Mouse (Mus musculus): ENCODE results near the gene Gprasp2. TPM values are rescaled to one million over a fixed set of nuclear protein-coding genes. Genes with fewer than 3 reads are reported as not detected.
"Not testable (repeated sequence)": the region's sequence is repeated elsewhere in the genome, so short reads cannot be mapped to it uniquely, and the experiment has no call there.

Gprasp2 gene
- polyA plus RNA-seq, 1 experiment, result 1.8 TPM

DNA sequence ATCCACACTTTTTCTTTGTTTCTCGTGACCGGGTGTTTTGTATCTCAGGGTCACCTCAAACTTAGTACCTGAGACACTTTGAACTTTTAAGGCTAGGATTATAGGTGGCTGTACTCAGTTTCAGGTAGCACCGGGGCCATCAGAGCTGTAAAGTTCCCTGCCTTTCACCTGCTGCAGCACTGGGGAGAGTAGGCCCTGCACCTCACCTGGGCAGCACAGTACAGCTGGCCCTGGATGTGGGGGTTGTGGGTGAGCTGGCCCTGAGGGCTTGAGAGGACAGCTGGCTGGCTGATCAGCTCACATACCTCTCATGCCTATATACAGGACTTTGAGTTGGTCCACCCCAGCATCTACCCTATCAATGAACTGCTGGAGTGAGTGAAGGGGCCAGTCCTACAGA is 34.7 kb upstream of the Gprasp2 start:
- H3K36me3 ChIP-seq (ENCODE audit: control insufficient read depth, insufficient read depth, low read length), result no peaks in the 10 kb centered on the region; the same call in 1 of the 2 replicates
- TF ChIP-seq CTCF (IDR thresholded peaks at IDR 0.05; ENCODE audit: extremely low read depth, insufficient read depth, insufficient read length, insufficient replicate concordance), result no peak
- no peak for TF ChIP-seq POLR2A (IDR thresholded peaks at IDR 0.05; ENCODE audit: low read depth, low read length)
- H3K4me1 ChIP-seq (ENCODE audit: control insufficient read depth, insufficient read depth, insufficient read length), result no peaks in the 10 kb centered on the region
- H3K27ac ChIP-seq (ENCODE audit: insufficient read depth, low read length), result no peak overlapping the region
- 81% methylated on average over 3 of the region's 3 CpGs for WGBS
- no peak overlapping the region for H3K4me3 ChIP-seq (ENCODE audit: extremely low read depth, insufficient read depth, insufficient read length)
- no peak for DNase-seq (ENCODE audit: low read depth in 1 of 2, low spot score in 2 of 2)
- no peaks in the 10 kb centered on the region for H3K27me3 ChIP-seq (ENCODE audit: control insufficient read depth, insufficient read depth, low read length)

DNA sequence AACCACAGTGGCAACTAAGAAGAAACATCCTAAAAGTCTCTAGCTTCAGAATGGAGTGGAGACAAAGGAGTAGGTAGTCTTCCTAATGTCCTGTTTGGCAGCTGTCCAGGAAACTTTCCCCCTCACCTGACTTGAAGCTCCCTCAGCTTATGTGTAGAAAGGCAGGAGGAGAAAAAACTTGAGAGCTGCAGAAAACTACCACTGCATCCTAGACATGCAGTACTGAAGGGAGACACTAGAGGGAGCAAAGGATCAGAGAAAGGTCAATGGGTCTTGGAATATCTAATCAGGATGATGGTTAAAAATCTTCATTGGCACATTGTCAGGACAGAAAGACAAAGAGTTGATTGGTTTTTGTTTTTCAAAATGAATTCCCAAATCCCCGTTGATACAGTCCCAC is 33.1 kb upstream of the Gprasp2 start:
- no peaks in the 10 kb centered on the region for H3K4me1 ChIP-seq (ENCODE audit: control insufficient read depth, insufficient read depth, insufficient read length)
- no peaks in the 10 kb centered on the region for H3K27me3 ChIP-seq (ENCODE audit: control insufficient read depth, insufficient read depth, low read length)
- H3K27ac ChIP-seq (ENCODE audit: insufficient read depth, low read length), result no peak overlapping the region
- H3K36me3 ChIP-seq (ENCODE audit: control insufficient read depth, insufficient read depth, low read length), result no peaks in the 10 kb centered on the region; the same call in 1 of the 2 replicates
- H3K4me3 ChIP-seq (ENCODE audit: extremely low read depth, insufficient read depth, insufficient read length), result no peak overlapping the region
- 19% methylated on average over 1 of the region's 1 CpGs for WGBS
- DNase-seq (ENCODE audit: low read depth in 1 of 2, low spot score in 2 of 2), result no peak
- TF ChIP-seq POLR2A (IDR thresholded peaks at IDR 0.05; ENCODE audit: low read depth, low read length) (no peak), CTCF (IDR thresholded peaks at IDR 0.05; ENCODE audit: extremely low read depth, insufficient read depth, insufficient read length, insufficient replicate concordance) (no peak)

DNA sequence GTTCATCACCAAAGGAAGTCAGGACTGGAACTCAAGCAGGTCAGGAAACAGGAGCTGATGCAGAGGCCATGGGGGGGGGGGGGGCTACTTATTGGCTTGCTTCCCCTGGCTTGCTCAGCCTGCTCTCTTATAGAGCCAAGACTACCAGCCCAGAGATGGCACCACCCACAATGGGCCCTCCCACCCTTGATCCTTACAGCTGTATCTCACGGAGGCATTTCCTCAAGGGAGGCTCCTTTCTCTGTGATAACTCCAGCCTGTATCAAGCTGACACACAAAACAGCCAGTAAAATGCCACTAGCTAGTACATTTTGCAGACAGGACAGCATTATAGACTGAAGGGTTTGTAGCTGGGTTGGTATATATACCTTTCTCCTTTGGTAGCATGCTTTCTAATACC is 2.9 kb upstream of the Gprasp2 start:
- not testable (repeated sequence) for H3K27ac ChIP-seq (ENCODE audit: insufficient read depth, low read length); H3K27me3 ChIP-seq (ENCODE audit: control insufficient read depth, insufficient read depth, low read length); H3K4me3 ChIP-seq (ENCODE audit: extremely low read depth, insufficient read depth, insufficient read length); H3K36me3 ChIP-seq (ENCODE audit: control insufficient read depth, insufficient read depth, low read length); H3K4me1 ChIP-seq (ENCODE audit: control insufficient read depth, insufficient read depth, insufficient read length); DNase-seq (ENCODE audit: low read depth in 1 of 2, low spot score in 2 of 2)
- WGBS, result 62% methylated on average over 1 of the region's 1 CpGs

DNA sequence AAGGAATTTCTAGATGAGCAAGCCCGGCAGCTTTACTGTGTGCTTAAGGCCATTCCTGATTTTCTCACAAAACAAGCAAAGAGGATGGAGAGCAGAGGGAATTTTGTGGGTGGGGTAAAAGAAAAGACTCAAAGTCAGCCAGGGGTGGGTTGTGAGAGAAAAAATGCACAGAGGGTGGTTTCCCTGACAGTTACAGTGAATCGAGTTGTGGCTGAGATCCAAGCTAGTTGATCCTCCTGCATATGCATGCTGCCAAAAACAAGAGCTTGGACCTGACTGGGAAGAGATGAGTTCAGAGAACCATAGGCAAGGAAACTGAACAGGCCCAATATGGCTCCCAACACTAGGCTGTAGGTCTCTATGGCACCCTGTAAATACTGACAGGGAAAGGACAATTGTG is 938 bp upstream of the Gprasp2 start:
- no peak for DNase-seq (ENCODE audit: low read depth in 1 of 2, low spot score in 2 of 2)
- TF ChIP-seq POLR2A (IDR thresholded peaks at IDR 0.05; ENCODE audit: low read depth, low read length) (no peak), CTCF (IDR thresholded peaks at IDR 0.05; ENCODE audit: extremely low read depth, insufficient read depth, insufficient read length, insufficient replicate concordance) (no peak)
- Histone ChIP-seq H3K36me3 (ENCODE audit: control insufficient read depth, insufficient read depth, low read length) (no peaks in the 10 kb centered on the region), H3K27me3 (ENCODE audit: control insufficient read depth, insufficient read depth, low read length) (no peaks in the 10 kb centered on the region), H3K4me1 (ENCODE audit: control insufficient read depth, insufficient read depth, insufficient read length) (no peaks in the 10 kb centered on the region; the same call in 1 of the 2 replicates), H3K4me3 (ENCODE audit: extremely low read depth, insufficient read depth, insufficient read length) (no peak overlapping the region), H3K27ac (ENCODE audit: insufficient read depth, low read length) (no peak overlapping the region)
- 78% methylated on average over 2 of the region's 2 CpGs for WGBS

DNA sequence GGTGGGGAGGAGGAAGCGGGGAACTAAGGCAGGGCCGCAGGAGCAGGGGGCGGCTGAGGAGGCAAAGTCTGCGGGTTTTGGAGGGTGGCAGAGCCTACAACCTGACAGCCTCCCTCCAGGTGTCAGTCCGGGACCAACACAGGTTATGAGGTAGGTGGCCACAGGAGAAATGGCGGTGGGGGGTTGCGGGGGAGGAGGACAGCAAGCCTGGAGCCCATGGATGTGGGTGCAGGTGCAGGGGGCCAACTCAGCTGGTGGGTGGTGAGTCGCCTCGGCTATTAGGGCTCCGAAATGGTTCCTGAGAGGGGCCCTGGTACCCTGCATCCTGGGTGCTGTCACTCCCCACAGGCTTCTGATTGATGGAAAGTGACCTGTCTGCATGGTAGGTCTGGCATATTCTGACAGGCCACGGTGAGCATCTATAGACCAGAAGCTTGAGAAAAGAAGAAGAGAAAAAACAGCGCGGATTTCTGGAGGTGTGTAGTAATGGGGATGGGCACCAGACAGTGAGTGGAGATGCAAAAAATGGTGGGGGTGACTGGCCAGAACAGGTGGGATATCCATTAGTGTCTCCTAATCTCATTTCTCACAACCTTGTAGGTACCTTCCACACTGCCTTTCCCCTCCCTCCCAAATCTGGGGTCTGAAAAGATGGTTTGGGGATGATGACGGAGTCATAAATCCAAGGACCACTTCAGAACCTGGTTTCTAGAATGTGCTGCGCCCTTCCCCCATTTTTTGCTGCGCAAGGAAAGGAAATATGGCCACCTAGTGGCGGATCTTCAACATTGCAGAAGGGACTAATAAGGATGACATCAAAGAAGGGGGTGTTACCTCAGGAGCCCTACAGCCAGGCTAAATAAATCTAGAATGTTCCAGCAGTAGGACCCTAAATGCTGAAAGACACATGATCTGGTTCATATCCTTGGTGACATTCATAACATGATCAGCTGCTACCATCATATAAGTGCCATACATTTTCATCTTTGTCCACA is 860 bp downstream of the Gprasp2 start:
- 34% methylated on average over 17 of the region's 17 CpGs for WGBS
- peak overlapping the region; percentile 18; the same call in 1 of the 2 replicates for H3K4me3 ChIP-seq (ENCODE audit: extremely low read depth, insufficient read depth, insufficient read length)
- H3K36me3 ChIP-seq (ENCODE audit: control insufficient read depth, insufficient read depth, low read length); H3K27me3 ChIP-seq (ENCODE audit: control insufficient read depth, insufficient read depth, low read length); H3K27ac ChIP-seq (ENCODE audit: insufficient read depth, low read length); H3K4me1 ChIP-seq (ENCODE audit: control insufficient read depth, insufficient read depth, insufficient read length): not testable (repeated sequence)
- DNase-seq (ENCODE audit: low read depth in 1 of 2, low spot score in 2 of 2), result peak; percentile 2 to 4

DNA sequence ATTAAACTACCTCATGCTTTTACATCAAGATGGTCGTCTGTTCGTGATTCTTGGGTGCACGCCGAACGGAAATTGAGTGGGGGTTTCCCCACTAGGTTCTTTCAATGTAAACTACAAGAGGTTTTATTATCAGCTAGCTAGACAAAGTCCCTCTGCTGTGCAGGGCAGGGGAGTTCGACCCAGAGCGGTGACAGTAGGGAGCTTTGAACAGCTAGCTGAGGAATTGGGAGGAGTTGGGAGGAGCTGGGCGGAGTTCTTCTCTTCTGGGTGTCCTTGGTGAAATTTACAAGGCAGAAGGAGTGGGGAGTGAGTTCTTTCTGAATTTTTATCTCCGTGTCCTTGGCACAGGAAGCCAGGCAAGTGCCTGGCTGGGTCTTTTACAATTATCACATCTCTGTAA is 28.0 kb downstream of the Gprasp2 start:
- not testable (repeated sequence) for H3K36me3 ChIP-seq (ENCODE audit: control insufficient read depth, insufficient read depth, low read length); DNase-seq (ENCODE audit: low read depth in 1 of 2, low spot score in 2 of 2)
- WGBS, result 90% methylated on average over 9 of the region's 9 CpGs

DNA sequence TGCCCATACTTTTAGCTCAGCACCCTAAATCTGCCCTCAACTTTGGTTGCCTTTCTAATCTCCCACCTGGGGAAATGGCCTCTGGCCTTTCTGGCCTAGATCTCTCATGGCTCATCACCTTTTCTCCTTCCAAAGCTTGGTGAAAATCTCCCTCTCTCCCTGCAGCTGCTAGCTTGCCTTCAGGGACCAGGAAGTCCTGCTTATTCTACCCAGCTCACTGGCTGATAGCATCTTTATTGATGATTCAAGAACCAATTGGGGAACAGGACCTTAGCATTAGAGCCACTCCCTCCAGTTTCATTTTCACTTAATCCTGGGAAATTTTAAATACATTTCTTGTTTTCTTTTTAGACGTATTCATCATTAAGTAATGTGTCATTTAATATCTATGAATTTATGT is 37.8 kb downstream of the Gprasp2 start:
- Histone ChIP-seq H3K4me3 (ENCODE audit: extremely low read depth, insufficient read depth, insufficient read length) (no peak overlapping the region), H3K27me3 (ENCODE audit: control insufficient read depth, insufficient read depth, low read length) (no peaks in the 10 kb centered on the region), H3K27ac (ENCODE audit: insufficient read depth, low read length) (no peak overlapping the region), H3K36me3 (ENCODE audit: control insufficient read depth, insufficient read depth, low read length) (no peaks in the 10 kb centered on the region), H3K4me1 (ENCODE audit: control insufficient read depth, insufficient read depth, insufficient read length) (no peaks in the 10 kb centered on the region)
- TF ChIP-seq CTCF (IDR thresholded peaks at IDR 0.05; ENCODE audit: extremely low read depth, insufficient read depth, insufficient read length, insufficient replicate concordance) (no peak), POLR2A (IDR thresholded peaks at IDR 0.05; ENCODE audit: low read depth, low read length) (no peak)
- 80% methylated on average over 1 of the region's 1 CpGs for WGBS
- no peak for DNase-seq (ENCODE audit: low read depth in 1 of 2, low spot score in 2 of 2)

More for the DNA sequence above, 28.0 kb downstream of the Gprasp2 start:
- not testable (repeated sequence) for H3K27ac ChIP-seq (ENCODE audit: insufficient read depth, low read length); H3K4me3 ChIP-seq (ENCODE audit: extremely low read depth, insufficient read depth, insufficient read length); H3K4me1 ChIP-seq (ENCODE audit: control insufficient read depth, insufficient read depth, insufficient read length); H3K27me3 ChIP-seq (ENCODE audit: control insufficient read depth, insufficient read depth, low read length)

Measured in spleen, adult 2 months (tissue).